Mouse (Mus musculus) stomach, postnatal 0 days (tissue): ENCODE results near the gene Rpl28.

Source experiments
- CTCF ChIP-seq: IDR thresholded peaks from 2 replicates; pipeline ENCODE4 v1.5.1; 2016; ENCODE audit warnings: antibody characterized with exemption, low read depth, mild to moderate bottlenecking, moderate library complexity
- EP300 ChIP-seq: optimal IDR thresholded peaks from 2 replicates; pipeline ENCODE3; 2016; ENCODE audit warnings: antibody characterized with exemption

- TF ChIP-seq CTCF = no peak
- TF ChIP-seq EP300 = no peak
Observed at GRCm38 (mm10) chr7:4816559-4816958, 23.9 kb downstream of the Rpl28 start.
